Mouse (Mus musculus): ENCODE data around the gene Klk1. TPM values are rescaled to one million over a fixed set of nuclear protein-coding genes. Genes with fewer than 3 reads are reported as not detected.
A peak's percentile ranks its signal among the peaks of the same experiment; 100 is the strongest.

Klk1 gene
- polyA plus RNA-seq, 1 experiment from 2014 or later = not detected

GRCm38 (mm10) chr7:44261147-44261546 lies 36.0 kb downstream of the Klk1 start, which contains the start of gene Gm15517:
Gene Gm15517 (plus strand): TSS chr7:44261447.
- ATAC-seq (ENCODE audit: low FRiP score) = 0 out of 2 replicates have a peak, but pooled peaks have one; percentile 5
- peaks cover 19% of the 10 kb centered on the region for H3K27me3 ChIP-seq
- no peak within 1 kb of the TSS for H3K9ac ChIP-seq
- 54% methylated on average over 5 of the region's 5 CpGs for WGBS
- peaks cover 5% of the 10 kb centered on the region; the same call in 1 of the 2 replicates for H3K4me1 ChIP-seq
- H3K9me3 ChIP-seq (replicated peaks) = no peaks in the 10 kb centered on the region
- H3K4me3 ChIP-seq = no peak within 1 kb of the TSS
- no peaks in the 10 kb centered on the region for H3K36me3 ChIP-seq
- no peak within 1 kb of the TSS for H3K4me2 ChIP-seq (replicated peaks)
- H3K27ac ChIP-seq = no peak within 1 kb of the TSS

DNA sequence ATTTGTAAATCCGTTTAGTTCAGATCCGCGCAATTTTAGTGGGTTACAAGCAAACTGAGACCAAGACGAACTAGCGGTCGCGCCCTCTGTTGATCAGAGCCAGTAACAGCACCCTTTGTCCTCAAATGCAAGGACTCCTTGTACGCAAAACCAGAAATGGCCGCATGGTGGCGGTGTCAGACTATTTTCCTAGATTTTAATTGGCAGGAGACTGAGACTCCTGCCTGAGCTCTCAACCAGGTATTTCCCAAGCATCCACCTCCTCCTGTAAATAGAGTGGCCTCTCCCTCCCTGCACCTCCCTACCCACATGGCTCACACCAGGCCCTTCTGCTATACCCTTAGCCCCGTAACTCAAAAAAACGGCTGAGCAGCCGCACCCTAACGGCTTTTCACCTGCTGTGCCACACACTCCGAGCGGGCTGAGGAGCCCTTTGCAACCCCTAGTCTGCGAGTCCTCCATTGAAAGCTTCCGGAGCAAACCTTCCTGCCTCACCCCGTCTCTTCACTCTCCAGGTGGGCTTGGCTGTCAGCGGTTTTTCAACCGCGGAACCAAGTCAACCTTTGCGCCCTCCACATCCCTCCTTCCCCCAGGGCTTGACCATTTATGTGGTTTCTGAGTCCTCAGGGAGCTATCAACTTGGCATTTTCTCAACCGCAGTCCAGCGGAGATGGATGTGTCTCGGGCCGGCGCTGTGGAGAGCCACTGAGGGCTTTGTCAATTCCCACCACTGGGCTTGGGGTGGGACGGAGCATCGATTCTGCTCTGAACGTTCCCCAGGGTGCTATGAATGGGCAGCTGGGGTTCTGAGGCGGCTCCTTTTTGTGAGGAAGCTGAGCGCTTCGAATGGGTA lies 37.9 kb downstream of the Klk1 start:
- Histone ChIP-seq H3K9me3 (replicated peaks) (no peaks in the 10 kb centered on the region), H3K27ac (peak overlapping the region; percentile 57; the same call in 1 of the 2 replicates), H3K4me2 (replicated peaks) (peak overlapping the region; percentile 52), H3K4me3 (peak overlapping the region; percentile 25), H3K36me3 (no peaks in the 10 kb centered on the region), H3K9ac (peak overlapping the region; percentile 43), H3K4me1 (peaks cover 5% of the 10 kb centered on the region; the same call in 1 of the 2 replicates), H3K27me3 (peaks cover 28% of the 10 kb centered on the region)
- 1% methylated on average over 34 of the region's 34 CpGs for WGBS
- peak; percentile 78 for ATAC-seq (ENCODE audit: low FRiP score)

GRCm38 (mm10) chr7:44268117-44268516 lies 43.0 kb downstream of the Klk1 start:
- Histone ChIP-seq H3K36me3 (no peaks in the 10 kb centered on the region), H3K9ac (no peak overlapping the region), H3K9me3 (replicated peaks) (no peaks in the 10 kb centered on the region), H3K4me2 (replicated peaks) (no peak overlapping the region), H3K4me3 (no peak overlapping the region), H3K27me3 (peaks cover 20% of the 10 kb centered on the region), H3K27ac (no peak overlapping the region), H3K4me1 (peaks cover 3% of the 10 kb centered on the region; the same call in 1 of the 2 replicates)
- no peak for ATAC-seq (ENCODE audit: low FRiP score)
- WGBS = 85% methylated on average over 11 of the region's 11 CpGs

GRCm38 (mm10) chr7:44269397-44269796 lies 44.2 kb downstream of the Klk1 start:
- WGBS = 82% methylated on average over 2 of the region's 2 CpGs
- no peak overlapping the region for H3K4me3 ChIP-seq

GRCm38 (mm10) chr7:44271309-44271708 lies 46.1 kb downstream of the Klk1 start:
- no peak overlapping the region for H3K9ac ChIP-seq
- peaks cover 32% of the 10 kb centered on the region for H3K27me3 ChIP-seq
- no peak overlapping the region for H3K4me2 ChIP-seq (replicated peaks)
- no peaks in the 10 kb centered on the region for H3K4me1 ChIP-seq
- no peak for ATAC-seq (ENCODE audit: low FRiP score)
- no peak overlapping the region for H3K4me3 ChIP-seq
- no peaks in the 10 kb centered on the region for H3K9me3 ChIP-seq (replicated peaks)
- WGBS = 78% methylated on average over 2 of the region's 2 CpGs
- no peak overlapping the region for H3K27ac ChIP-seq
- H3K36me3 ChIP-seq = no peaks in the 10 kb centered on the region

More at GRCm38 (mm10) chr7:44269397-44269796, 44.2 kb downstream of the Klk1 start:
- H3K9ac ChIP-seq = no peak overlapping the region
- no peaks in the 10 kb centered on the region for H3K4me1 ChIP-seq
- H3K9me3 ChIP-seq (replicated peaks) = no peaks in the 10 kb centered on the region
- ATAC-seq (ENCODE audit: low FRiP score) = no peak
- H3K27me3 ChIP-seq = peaks cover 27% of the 10 kb centered on the region
- H3K4me2 ChIP-seq (replicated peaks) = no peak overlapping the region
- no peaks in the 10 kb centered on the region for H3K36me3 ChIP-seq
- no peak overlapping the region for H3K27ac ChIP-seq

GRCm38 (mm10) chr7:44272546-44272945 lies 47.4 kb downstream of the Klk1 start:
- Histone ChIP-seq H3K9me3 (replicated peaks) (no peaks in the 10 kb centered on the region), H3K9ac (no peak overlapping the region), H3K36me3 (no peaks in the 10 kb centered on the region), H3K27ac (no peak overlapping the region), H3K4me1 (no peaks in the 10 kb centered on the region), H3K4me3 (no peak overlapping the region), H3K4me2 (replicated peaks) (no peak overlapping the region), H3K27me3 (peaks cover 28% of the 10 kb centered on the region)
- ATAC-seq (ENCODE audit: low FRiP score) = no peak
- 88% methylated on average over 7 of the region's 7 CpGs for WGBS

DNA sequence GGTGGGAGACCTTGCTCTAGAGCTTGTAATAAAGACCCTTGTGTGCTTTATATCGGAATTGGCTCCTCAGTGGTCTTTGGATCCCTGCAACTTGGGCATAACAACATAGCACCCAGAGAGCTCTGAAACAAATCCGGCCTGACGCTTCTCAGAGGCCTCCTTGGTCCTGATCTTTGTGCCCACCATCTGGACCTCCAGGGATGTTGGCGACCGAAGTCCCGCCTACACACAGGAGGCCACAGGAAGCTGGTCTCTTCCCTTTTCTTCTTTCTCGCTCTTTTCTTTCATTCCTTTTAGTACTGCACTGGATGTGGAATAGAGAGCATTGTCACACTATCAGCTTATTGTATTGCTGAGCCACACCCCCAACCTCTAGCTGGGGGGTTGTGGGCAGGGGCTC lies 48.3 kb downstream of the Klk1 start:
- H3K4me2 ChIP-seq (replicated peaks) = no peak overlapping the region
- H3K36me3 ChIP-seq = no peaks in the 10 kb centered on the region
- H3K9ac ChIP-seq = no peak overlapping the region
- no peak overlapping the region for H3K4me3 ChIP-seq
- H3K27me3 ChIP-seq = peaks cover 19% of the 10 kb centered on the region
- no peak for ATAC-seq (ENCODE audit: low FRiP score)
- no peak overlapping the region for H3K27ac ChIP-seq
- no peaks in the 10 kb centered on the region for H3K9me3 ChIP-seq (replicated peaks)
- 57% methylated on average over 7 of the region's 7 CpGs for WGBS
- no peaks in the 10 kb centered on the region for H3K4me1 ChIP-seq

DNA sequence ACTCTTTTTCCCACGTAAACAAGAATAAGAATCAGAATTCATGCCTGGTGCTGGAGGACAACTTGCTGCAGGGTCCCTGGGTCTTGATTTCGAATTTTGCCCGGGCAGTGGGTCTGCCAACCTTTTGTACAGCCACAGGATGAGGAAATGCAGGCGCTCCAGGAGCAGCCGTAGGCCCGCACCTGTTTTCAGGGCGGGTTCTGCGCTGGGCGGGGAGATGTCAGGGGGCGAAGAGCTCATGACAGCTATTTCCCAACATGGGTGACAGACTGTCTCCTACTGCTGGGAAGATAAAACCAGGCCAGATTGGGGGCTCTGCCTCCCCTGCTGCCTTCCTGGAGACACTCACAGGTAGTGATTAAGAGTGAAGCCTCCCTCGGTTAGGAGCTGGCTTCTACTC lies 48.9 kb downstream of the Klk1 start:
- Histone ChIP-seq H3K4me2 (replicated peaks) (no peak overlapping the region), H3K9ac (no peak overlapping the region), H3K36me3 (no peaks in the 10 kb centered on the region), H3K4me1 (no peaks in the 10 kb centered on the region), H3K9me3 (replicated peaks) (no peaks in the 10 kb centered on the region), H3K27me3 (peaks cover 18% of the 10 kb centered on the region), H3K4me3 (no peak overlapping the region), H3K27ac (no peak overlapping the region)
- WGBS = 35% methylated on average over 11 of the region's 11 CpGs
- no peak for ATAC-seq (ENCODE audit: low FRiP score)

DNA sequence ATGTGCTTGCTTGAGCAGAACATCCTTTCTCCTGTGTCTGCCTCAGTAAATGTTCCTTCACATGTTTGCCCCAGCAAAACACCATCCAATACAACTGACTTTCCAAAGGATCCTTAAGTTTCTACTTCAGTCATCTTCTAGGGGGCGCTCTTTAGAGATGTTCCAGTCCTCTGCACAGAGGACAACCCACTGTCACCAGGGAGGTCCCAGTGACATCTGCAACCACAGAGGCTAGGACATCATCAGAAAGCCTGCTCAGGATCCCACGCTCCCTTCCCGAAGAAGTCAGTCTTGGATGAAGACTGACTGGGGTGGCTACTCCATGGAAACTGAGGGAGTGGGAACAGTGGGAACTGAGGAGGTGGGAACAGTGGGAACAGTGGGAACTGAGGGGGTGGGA lies 50.4 kb downstream of the Klk1 start:
- Histone ChIP-seq H3K4me2 (replicated peaks) (no peak overlapping the region), H3K4me3 (no peak overlapping the region), H3K27me3 (peaks cover 18% of the 10 kb centered on the region), H3K36me3 (no peaks in the 10 kb centered on the region), H3K9me3 (replicated peaks) (no peaks in the 10 kb centered on the region), H3K4me1 (no peaks in the 10 kb centered on the region), H3K9ac (no peak overlapping the region), H3K27ac (no peak overlapping the region)
- ATAC-seq (ENCODE audit: low FRiP score) = no peak
- 76% methylated on average over 3 of the region's 3 CpGs for WGBS

DNA sequence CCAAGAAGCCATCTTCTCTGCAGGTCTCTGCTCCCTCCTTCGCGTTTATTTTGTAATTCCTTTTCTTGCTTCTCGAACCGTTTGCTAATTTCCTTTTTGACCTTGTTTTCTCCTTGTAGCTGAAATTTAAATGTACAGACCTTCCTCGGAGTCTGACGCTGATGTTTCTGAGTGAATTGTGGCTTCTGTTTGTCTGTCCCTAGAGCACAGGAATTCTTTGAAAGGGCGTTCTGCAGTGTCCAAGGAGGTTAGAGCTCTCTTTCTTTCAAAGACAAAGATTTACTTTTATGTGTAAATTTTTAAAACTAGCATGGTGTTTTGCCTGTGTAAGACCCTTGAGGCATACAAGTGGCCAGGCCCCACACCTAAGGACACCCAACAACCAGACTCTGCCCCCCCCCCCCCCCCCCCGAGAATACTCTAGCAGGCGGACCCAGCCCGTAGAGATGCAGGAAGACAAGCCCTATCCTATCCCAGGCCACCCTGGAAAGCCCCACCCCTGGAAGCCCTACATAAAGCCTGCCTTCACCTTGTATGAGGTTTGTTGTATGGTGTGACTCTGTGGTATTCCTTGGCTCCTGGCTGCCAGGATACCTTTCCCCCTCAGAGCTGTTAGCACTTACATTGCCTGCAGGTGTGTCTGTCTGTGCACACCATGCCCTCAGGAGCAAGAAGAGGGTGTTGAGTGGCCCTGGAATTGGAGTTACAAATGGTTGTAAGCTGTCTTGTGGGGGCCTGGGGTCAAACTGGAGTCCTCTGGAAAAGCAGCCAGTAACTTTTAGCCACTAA lies 51.5 kb downstream of the Klk1 start:
- 66% methylated on average over 10 of the region's 10 CpGs for WGBS

GRCm38 (mm10) chr7:44277250-44277622 lies 52.1 kb downstream of the Klk1 start:
- H3K9ac ChIP-seq = no peak overlapping the region
- H3K27me3 ChIP-seq = peaks cover 18% of the 10 kb centered on the region
- ATAC-seq (ENCODE audit: low FRiP score) = no peak
- H3K27ac ChIP-seq = no peak overlapping the region
- WGBS = 49% methylated on average over 2 of the region's 2 CpGs
- H3K4me3 ChIP-seq = no peak overlapping the region
- no peaks in the 10 kb centered on the region for H3K4me1 ChIP-seq
- H3K4me2 ChIP-seq (replicated peaks) = no peak overlapping the region
- H3K9me3 ChIP-seq (replicated peaks) = no peaks in the 10 kb centered on the region
- H3K36me3 ChIP-seq = no peaks in the 10 kb centered on the region

More for the DNA sequence above, 51.5 kb downstream of the Klk1 start:
- no peak overlapping the region for H3K27ac ChIP-seq
- H3K36me3 ChIP-seq = no peaks in the 10 kb centered on the region
- H3K27me3 ChIP-seq = peaks cover 18% of the 10 kb centered on the region
- no peak overlapping the region for H3K4me3 ChIP-seq
- no peak overlapping the region for H3K4me2 ChIP-seq (replicated peaks)
- no peaks in the 10 kb centered on the region for H3K9me3 ChIP-seq (replicated peaks)
- ATAC-seq (ENCODE audit: low FRiP score) = no peak
- H3K9ac ChIP-seq = no peak overlapping the region
- H3K4me1 ChIP-seq = no peaks in the 10 kb centered on the region

Data from hindbrain, embryonic 12.5 days (tissue).